Mouse (Mus musculus) thymus, adult 2 months (tissue): Measurements from ENCODE around the gene Pan3. TPM values are rescaled to one million over a fixed set of nuclear protein-coding genes. Genes with fewer than 3 reads are reported as not detected.

ENCODE experiments used
- DNase-seq: peaks from one replicate; pipeline ENCODE4 v3.0.0; 2021
- H3K27ac ChIP-seq: fragments of 200-500 bp; 2 replicates; pipeline ENCODE4 v1.5.1; 2012; ENCODE audit warnings: low read length, control low read depth; ENCODE audit not compliant: control insufficient read depth, insufficient read depth
- H3K27me3 ChIP-seq: fragments of 200-500 bp; 2 replicates; pipeline ENCODE4 v1.6.1; 2012; ENCODE audit warnings: mild to moderate bottlenecking, low read length, moderate library complexity, mixed read lengths; ENCODE audit not compliant: control insufficient read depth, insufficient read depth
- H3K36me3 ChIP-seq: fragments of 200-500 bp; 2 replicates; pipeline ENCODE4 v1.6.1; 2012; ENCODE audit warnings: mild to moderate bottlenecking, low read length, moderate library complexity; ENCODE audit not compliant: control insufficient read depth, insufficient read depth
- H3K4me1 ChIP-seq: fragments of 200-500 bp; replicated peaks from 2 replicates; pipeline ENCODE4 v1.6.1; 2012; ENCODE audit warnings: low read length; ENCODE audit not compliant: control insufficient read depth, insufficient read depth
- H3K4me3 ChIP-seq: fragments of 200-500 bp; 2 replicates; pipeline ENCODE4 v1.5.1; 2012; ENCODE audit warnings: mild to moderate bottlenecking, low read length, control low read depth, moderate library complexity; ENCODE audit not compliant: control insufficient read depth, insufficient read depth
- CTCF ChIP-seq: fragments of 200-500 bp; IDR thresholded peaks from 2 replicates; pipeline ENCODE4 v1.5.1; 2012; ENCODE audit warnings: mild to moderate bottlenecking, control low read depth, low read length, moderate library complexity, borderline replicate concordance; ENCODE audit not compliant: control insufficient read depth, poor library complexity, insufficient read depth; ENCODE audit errors: extremely low read depth
- POLR2A ChIP-seq: fragments of 200-500 bp; IDR thresholded peaks from 2 replicates; pipeline ENCODE4 v1.6.1; 2012; ENCODE audit warnings: mild to moderate bottlenecking, low read length, control low read depth, moderate library complexity; ENCODE audit not compliant: control insufficient read depth, poor library complexity, insufficient read depth; ENCODE audit errors: extremely low read depth
- WGBS: fragments of 180-500 bp; shearing (Covaris S2); methylation state at CpG from one replicate; pipeline ENCODE4 v1.1.7; 2018; 5-methylcytosine and 5-hydroxymethylcytosine counted together
- polyA plus RNA-seq: library from polyadenylated mRNA; depleted of rRNA; stranded (reverse); fragments of >200 nt; gene quantifications from 2 replicates; pipeline ENCODE4 v1.2.3, GENCODE M21; 2012

The Pan3 gene
- polyA plus RNA-seq, 1 experiment = 152 TPM

DNA sequence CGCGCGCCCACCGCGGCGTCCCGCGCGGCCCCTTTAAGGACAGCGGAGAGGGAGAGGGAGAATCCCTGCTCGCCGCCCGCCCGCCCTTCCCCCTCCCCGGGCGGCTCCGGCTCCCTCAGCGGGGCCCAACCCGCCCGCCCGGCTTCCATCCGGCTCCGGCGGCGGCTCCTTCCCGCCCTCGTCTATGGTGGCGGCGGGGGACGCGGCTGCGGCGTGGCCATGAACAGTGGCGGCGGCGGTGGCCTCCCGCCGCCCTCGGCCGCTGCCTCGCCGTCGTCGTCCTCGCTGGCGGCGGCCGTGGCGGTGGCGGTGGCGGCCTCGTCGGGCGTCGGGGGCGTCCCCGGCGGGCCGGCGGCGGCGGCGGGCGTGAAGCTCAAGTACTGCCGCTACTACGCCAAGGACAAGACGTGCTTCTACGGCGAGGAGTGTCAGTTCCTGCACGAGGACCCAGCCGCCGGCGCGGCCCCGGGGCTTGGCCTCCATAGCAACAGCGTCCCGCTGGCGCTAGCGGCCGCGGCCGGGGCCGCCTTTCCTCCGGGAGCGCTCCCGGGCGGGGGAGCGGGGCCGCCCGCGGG lies 487 bp downstream of the Pan3 start:
- peak overlapping the region; percentile 67 for H3K4me3 ChIP-seq
- H3K27ac ChIP-seq = peak overlapping the region; percentile 86
- no peaks in the 10 kb centered on the region; the same call in 1 of the 2 replicates for H3K36me3 ChIP-seq
- WGBS = under 1% methylated on average over 79 of the region's 91 CpGs
- TF ChIP-seq POLR2A (no peak), CTCF (no peak)
- DNase-seq = peak; percentile 52
- H3K27me3 ChIP-seq = no peaks in the 10 kb centered on the region
- H3K4me1 ChIP-seq = peaks cover 29% of the 10 kb centered on the region

- peak; percentile 60; the same call in 1 of the 2 replicates for TF ChIP-seq POLR2A
- TF ChIP-seq CTCF = no peak
- H3K4me3 ChIP-seq = peak overlapping the region; percentile 67
- peak overlapping the region; percentile 86 for H3K27ac ChIP-seq
- WGBS = under 1% methylated on average over 66 of the region's 68 CpGs
- no peaks in the 10 kb centered on the region; the same call in 1 of the 2 replicates for H3K36me3 ChIP-seq
- no peaks in the 10 kb centered on the region for H3K27me3 ChIP-seq
- DNase-seq = peak; percentile 84
- H3K4me1 ChIP-seq = peaks cover 29% of the 10 kb centered on the region
These were observed 1.2 kb downstream of the Pan3 start for GRCm38 (mm10) chr5:147430936-147431839.

DNA sequence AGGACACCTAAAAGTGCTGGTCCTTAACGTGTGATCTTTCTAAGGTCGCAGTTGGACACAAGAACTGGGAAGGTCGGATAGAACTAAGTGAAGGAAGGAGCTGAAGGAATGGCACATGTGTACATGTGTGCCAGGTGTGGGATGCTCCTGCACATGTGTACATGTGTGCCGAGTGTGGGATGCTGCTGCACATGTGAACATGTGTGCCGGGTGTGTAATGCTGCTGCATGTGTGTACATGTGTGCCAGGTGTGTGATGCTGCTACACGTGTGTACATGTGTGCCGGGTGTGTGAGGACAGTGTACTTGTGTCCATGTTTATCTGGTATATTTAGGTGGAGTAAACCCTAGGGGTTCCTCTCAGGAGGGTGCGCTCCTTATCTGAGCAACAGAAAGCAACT lies 3.0 kb downstream of the Pan3 start:
- DNase-seq = no peak
- H3K4me3 ChIP-seq = no peak overlapping the region
- TF ChIP-seq POLR2A = no peak
- TF ChIP-seq CTCF = no peak
- H3K36me3 ChIP-seq = no peaks in the 10 kb centered on the region; the same call in 1 of the 2 replicates
- H3K27ac ChIP-seq = no peak overlapping the region
- peaks cover 31% of the 10 kb centered on the region for H3K4me1 ChIP-seq
- 56% methylated on average over 8 of the region's 8 CpGs for WGBS
- no peaks in the 10 kb centered on the region for H3K27me3 ChIP-seq

DNA sequence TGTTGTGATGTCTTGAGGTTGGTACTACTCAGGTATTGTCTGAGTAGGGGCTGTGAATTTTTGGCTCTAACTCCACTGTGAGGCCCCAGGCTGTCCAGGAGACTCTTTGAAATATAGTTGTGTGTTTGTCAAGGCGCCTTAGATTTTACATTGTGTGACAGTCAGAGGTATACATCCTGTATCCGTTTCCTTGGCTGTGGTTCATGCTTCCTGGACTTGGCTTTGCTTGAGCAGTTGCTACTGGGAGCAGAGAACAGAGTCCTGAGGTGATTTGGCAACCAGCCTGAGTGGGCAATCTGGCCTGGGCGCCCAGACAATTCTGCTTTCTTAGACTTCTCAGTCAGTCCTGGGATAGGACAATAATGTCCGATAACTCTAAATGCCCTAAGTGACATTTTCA lies 5.3 kb downstream of the Pan3 start:
- H3K27me3 ChIP-seq = no peaks in the 10 kb centered on the region
- 18% methylated on average over 4 of the region's 4 CpGs for WGBS
- peak; percentile 25 for DNase-seq
- TF ChIP-seq POLR2A (no peak), CTCF (no peak)
- no peak overlapping the region for H3K27ac ChIP-seq
- H3K4me1 ChIP-seq = peaks cover 35% of the 10 kb centered on the region
- no peak overlapping the region for H3K4me3 ChIP-seq
- peaks cover 3% of the 10 kb centered on the region; the same call in 1 of the 2 replicates for H3K36me3 ChIP-seq

DNA sequence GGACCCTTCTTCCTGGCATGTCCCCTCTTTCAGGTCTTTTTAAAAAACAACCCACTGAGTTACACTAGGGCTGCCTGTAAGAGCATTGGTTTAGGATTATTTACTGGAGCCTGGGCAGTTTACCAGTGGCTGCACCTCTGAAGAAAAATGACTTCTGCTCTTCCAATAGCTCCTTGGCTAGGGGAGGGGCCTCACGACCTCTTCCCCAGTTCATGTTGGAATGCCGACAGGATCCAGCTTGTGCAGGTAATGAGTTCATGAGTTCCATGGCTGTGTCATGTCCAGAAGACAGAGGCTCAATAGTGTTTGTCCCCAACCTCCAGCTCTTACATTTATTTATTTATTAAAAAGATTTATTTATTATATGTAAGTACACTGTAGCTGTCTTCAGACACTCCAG lies 5.8 kb downstream of the Pan3 start:
- Histone ChIP-seq H3K27ac (no peak overlapping the region), H3K36me3 (peaks cover 3% of the 10 kb centered on the region; the same call in 1 of the 2 replicates), H3K27me3 (no peaks in the 10 kb centered on the region), H3K4me3 (no peak overlapping the region), H3K4me1 (peaks cover 35% of the 10 kb centered on the region)
- TF ChIP-seq CTCF (no peak), POLR2A (no peak)
- DNase-seq = no peak
- WGBS = 56% methylated on average over 2 of the region's 2 CpGs

GRCm38 (mm10) chr5:147436491-147436890 lies 6.5 kb downstream of the Pan3 start:
- DNase-seq = no peak
- Histone ChIP-seq H3K4me1 (peaks cover 35% of the 10 kb centered on the region), H3K4me3 (no peak overlapping the region), H3K27me3 (no peaks in the 10 kb centered on the region), H3K36me3 (peaks cover 3% of the 10 kb centered on the region; the same call in 1 of the 2 replicates), H3K27ac (no peak overlapping the region)
- 74% methylated on average over 5 of the region's 5 CpGs for WGBS
- TF ChIP-seq POLR2A (no peak), CTCF (no peak)
